Mouse (Mus musculus): ENCODE measurements around the gene Cybb. TPM values are rescaled to one million over a fixed set of nuclear protein-coding genes. Genes with fewer than 3 reads are reported as not detected.

Cybb gene
- polyA plus RNA-seq (2021; fragmentation: Nextera tagmentation) = 0.28 TPM in 2 replicates
- long read RNA-seq, experiment 1, partial matches to known transcripts = 0 of 1 reads
- long read RNA-seq, experiment 1, other reads (novel, unspliced or antisense) = 1 of 1 reads
- long read RNA-seq, experiment 2 = 0 reads

GRCm38 (mm10) chrX:9487671-9488070 is at the start of gene Cybb:
Cybb (minus strand) TSS chrX:9487771.

Other genes starting within 250 kb of the Cybb start
- not detected in 2 replicates for gene Gm14862, start 230.9 kb downstream of the Cybb start, polyA plus RNA-seq (2021; fragmentation: Nextera tagmentation)
- 3.2 and 4.9 TPM in 2 replicates for gene Xk, start 215.0 kb downstream of the Cybb start, polyA plus RNA-seq (2021; fragmentation: Nextera tagmentation)
- gene H2al1m, start 204.0 kb downstream of the Cybb start, polyA plus RNA-seq (2021; fragmentation: Nextera tagmentation) = not detected in 2 replicates
- gene H2al1k, start 137.1 kb downstream of the Cybb start, polyA plus RNA-seq (2021; fragmentation: Nextera tagmentation) = not detected in 2 replicates
- not detected in 2 replicates for gene H2al1o, start 84.6 kb upstream of the Cybb start, polyA plus RNA-seq (2021; fragmentation: Nextera tagmentation)
- 96.4 and 128 TPM in 2 replicates for gene Dynlt3, start 175.2 kb upstream of the Cybb start, polyA plus RNA-seq (2021; fragmentation: Nextera tagmentation)

All from left cerebral cortex, adult 6 months (tissue).